Mouse (Mus musculus) thymus, postnatal 14 days (tissue): ENCODE data around the gene Mbd6.
"Not testable (repeated sequence)": the region's sequence is repeated elsewhere in the genome, so short reads cannot be mapped to it uniquely, and the experiment has no call there.

Experiments
- DNase-seq: peaks from one replicate; pipeline ENCODE4 v3.0.0; 2021

Mbd6 gene

DNA sequence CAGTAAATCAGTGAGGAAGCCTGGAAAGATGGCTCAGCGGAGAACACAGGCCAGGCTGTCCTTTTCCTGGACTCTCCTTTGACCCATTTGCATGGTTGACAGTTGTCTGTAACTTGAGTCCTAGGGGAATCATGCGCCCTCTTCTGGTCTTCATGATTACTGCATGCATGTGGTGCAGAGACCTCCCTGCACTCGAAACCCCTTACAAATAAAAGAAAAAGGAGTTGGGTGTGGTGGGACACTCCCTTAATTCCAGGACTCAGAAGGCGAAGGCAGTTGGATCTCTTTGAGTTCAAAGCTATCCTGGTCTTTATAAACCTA lies 23.5 kb upstream of the Mbd6 start:
- DNase-seq: peak; percentile 90

DNA sequence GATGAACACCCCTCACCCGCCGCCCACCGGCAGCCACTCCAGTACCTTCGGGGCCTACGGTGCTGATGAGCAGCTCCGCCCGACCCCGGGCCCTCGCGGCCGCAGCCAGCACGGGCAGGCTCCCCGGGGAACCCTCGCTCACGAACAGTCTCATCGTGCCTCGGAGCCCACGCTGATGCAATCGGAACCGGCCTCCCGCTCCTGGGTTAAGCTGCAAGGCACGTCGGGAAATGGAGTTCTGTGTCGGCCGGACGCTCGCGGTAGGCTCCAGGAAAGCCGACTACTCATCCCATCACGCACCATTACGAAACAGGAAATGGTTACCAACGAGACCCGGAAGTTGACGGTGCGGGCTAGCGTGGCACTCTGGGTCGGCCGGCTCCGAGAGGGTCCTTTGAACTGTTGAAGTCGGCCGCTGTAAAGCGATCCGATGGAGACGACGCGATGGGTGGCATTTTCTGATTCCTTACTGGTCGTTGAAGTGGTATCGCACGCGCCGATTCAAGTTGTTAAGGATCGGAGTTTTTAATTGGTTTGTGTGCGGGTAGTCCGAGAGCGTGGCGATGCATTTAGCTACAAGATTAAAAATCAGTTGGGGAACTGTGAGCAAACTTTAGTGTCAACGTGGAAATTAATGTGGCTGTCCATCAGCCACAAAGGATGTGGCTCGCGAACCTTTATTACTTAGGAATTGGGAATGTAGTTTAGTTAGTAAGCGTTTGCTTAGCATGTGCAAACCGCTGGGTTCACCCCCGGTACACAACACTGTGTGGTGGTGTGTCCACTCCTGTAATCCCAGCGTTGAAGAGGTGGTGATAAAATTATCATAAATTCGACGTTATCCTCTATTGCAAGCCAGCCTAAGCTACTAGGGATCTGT lies 22.9 kb upstream of the Mbd6 start, which contains the start of gene Mars:
Gene Mars, minus strand, starts transcription at position 311 of the 880 bp plus-strand sequence.
- DNase-seq: peak; percentile 93

DNA sequence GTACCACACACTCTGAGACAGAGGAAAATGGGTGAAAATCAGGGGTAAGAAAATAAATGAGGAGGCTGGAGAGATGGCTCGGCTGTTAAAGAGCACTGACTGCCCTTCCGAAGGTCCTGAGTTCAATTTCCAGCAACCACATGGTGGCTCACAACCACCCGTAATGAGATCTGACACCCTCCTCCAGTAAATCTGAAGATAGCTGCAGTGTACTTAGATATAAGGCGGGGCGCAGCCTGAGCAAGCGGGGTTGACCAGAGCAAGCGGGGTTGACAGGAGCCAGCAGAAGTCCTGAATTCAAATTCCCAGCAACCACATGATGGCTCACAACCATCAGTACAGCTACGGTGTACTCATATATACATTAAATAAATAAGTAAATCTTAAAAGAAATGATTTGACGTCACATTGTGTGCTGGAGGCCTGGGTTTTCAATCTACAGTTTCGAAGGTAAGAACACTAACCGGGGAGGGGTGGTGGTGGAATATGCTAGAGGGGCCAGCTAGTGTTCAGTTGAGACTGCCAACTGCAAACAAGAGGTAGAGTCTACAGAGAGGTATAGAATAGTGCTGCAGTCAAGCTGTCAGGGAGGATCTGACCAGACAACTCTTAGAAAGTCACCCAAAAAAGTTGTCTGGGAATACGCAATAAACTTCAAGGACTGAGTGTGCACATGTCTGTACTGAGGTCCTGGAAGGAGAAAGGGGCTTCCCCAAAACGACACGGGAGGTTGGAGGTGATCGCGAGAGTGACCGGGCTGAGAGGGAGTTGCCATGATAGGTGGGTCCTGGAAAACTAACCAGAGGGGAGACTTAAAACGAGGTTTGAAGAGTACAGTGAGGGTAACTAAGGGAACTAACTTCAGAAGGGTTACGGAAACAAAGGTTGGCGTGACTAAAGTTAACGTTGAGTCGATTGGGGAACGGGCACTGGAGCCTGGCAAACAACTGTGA lies 22.0 kb upstream of the Mbd6 start:
- no peak for DNase-seq

DNA sequence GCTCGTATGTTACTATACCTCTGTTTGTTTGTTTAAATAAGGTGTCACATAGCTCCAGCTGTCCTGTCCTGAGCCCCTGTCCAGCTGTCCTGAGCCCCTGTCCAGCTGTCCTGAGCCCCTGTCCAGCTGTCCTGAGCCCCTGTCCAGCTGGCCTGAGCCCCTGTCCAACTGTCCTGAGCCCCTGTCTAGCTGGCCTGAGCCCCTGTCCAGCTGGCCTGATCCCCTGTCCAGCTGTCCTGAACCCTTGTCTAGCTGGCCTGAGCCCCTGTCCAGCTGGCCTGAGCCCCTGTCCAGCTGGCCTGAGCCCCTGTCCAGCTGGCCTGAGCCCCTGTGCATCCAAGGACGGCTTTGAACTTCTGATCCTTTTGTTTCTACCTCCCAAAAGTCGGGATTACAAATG lies 20.3 kb upstream of the Mbd6 start:
- not testable (repeated sequence) for DNase-seq

DNA sequence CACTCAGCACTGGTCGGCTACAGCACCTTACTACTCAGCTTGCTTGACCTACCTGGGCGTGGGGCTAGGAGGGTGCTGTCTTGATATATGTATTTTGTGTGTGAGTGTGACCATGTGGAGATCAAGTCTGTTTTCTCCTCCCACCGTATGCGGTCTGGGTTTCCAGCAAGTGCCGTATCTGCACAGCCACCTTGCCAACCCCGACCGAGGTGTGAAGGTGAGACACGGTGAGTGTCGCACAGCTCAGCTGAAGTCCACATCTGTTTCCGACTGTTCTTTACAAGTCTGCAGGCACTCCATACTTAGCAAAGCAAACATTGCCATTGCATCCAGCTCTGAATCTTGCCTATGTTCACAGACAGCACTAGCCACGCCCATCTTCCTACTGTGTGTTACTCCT lies 14.3 kb upstream of the Mbd6 start:
- DNase-seq: no peak

DNA sequence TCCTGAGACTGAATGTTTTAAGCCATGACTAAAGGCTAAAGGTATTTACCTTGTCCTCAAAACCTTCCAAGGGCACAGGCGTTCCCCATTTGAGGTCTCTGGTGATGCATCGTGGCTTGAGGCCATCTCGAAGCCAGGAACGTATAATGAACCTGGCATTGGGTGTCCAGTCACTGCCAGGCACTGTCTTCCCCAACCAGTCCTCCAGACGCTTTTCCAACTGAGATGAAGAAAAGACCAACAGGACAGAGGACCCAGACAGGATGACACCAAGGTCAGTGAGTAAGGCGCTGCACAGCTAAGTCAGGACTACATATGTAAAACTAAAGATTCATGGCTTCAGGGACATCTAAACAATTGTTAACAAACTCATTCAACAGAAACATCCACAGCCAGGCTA lies 11.5 kb upstream of the Mbd6 start:
- DNase-seq: no peak

DNA sequence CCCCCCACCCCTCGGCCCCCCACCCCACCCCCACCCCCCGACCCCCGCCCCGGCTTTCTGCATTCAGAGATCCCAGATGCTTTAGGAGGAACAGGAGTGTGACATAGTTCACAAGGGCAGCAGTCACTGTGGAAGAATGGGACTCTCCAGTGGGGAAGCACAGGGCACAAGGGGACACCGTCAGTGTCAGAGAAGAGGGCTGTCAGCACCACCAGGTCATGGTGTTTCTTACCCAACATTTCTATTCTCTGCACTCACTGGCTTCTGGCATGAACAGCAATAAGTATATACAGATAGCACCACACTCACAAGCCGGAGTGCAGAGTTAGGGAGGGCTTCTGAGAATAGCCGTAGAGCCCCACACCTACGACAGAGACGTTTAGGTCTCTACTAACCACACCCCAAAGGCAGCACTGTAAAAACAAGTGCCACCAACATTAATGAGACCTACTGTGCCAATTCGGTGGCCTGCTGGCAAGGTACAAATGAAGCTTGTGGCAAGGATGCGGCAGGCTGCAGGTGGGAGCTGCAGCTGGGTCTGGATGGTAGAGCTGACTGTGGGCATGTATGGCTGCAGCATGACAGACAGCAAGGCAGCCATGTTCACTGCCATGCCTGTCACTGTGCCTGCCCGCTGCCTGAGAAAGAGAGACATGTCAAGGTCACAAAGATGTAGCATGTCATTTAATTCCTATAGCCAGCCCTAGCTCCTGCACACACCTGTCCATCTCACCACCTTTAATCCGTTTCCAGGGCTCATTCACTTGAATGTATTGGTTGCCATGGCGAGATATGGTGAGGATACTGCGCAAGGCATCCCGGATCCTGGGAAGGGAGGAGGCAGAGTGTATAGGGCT lies 8.4 kb upstream of the Mbd6 start:
- no peak for DNase-seq

DNA sequence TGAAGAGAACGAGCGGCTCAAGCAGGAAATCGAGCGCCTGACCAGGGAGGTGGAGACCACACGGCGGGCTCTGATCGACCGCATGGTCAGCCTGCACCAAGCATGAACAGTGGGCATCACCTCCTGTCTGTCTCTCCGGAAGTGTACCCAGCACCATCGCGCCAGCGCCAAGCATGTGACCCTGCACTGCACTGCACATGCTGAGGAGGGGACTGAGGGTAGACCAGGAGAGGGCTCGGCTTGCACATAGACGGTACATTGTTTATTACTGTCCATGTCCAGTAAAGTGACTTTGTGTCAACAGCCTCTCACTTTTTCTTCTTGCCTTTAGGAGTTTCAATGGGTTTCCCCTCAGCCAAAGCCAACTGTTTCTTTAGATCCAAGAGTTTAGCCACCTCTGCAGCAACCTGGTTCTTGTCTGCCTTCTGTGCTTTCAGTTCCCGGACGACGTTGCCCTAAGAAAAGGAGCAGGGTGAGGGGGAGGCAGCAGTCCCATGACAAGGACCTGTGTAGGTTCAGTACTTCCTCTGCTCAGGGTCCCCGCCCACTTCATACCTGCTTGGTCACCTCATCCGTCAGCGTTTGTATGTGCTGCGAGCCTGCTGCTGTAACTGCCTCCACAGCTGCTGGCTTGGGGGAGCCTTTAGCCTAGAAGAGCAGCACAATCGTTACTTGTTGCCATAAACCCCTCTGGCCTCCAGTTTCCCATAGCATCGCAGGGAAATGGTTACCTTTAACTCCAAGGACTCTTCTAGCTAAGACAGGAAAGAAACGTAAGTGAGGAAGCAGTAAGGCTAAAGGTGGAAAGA lies 7.4 kb upstream of the Mbd6 start:
- no peak for DNase-seq

DNA sequence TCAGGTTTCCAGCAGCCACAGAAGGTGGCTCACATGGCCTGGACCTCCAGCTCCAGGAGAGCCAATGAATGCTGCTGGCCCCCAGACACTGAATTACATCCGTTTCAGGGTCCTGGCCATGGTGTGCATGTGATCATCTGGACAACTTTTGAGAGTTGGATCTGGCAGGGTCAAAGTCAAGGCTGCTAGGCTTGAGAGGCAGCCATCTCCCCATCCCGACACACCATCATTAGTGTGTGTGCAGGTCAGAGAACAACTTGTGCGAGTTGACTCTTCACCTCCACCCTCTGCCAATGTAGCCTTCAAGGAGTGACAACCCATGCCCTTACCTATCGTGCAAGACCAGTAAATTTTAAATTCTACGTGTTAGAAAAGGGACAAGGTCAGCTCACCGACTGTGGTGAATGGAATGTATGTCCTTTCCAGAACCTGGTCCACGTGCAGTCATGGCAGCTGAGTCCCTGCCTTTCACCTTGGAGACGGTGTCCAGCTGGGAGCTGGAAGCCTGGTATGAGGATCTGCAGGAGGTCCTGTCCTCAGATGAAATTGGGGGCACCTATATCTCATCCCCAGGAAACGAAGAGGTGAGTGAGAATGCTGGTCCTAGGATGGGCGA lies 6.2 kb upstream of the Mbd6 start:
- DNase-seq: no peak

DNA sequence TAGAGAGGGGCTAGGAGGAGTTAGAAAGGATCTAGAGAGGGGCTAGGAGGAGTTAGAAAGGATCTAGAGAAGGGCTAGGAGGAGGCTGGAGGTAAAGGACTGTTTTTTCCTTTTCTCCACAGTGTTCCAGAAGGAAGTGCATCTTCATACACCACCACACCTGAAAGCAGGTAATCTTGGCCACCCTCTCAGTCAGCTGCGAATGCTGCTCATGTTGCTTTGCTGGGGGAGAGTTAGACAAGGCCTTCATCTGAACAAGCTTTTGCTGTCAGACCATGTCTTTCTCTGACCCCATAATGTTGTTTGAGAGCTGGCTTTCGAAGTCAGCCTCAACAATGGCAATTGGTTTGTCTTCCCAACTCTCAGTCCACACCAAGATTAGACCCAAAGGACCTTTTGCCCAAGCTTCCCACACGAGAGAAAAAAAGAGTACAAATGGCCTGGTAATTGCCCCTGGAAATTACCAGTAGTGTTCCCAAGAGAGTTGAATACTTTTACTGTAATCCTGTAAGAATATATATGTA lies 4.8 kb upstream of the Mbd6 start:
- no peak for DNase-seq

DNA sequence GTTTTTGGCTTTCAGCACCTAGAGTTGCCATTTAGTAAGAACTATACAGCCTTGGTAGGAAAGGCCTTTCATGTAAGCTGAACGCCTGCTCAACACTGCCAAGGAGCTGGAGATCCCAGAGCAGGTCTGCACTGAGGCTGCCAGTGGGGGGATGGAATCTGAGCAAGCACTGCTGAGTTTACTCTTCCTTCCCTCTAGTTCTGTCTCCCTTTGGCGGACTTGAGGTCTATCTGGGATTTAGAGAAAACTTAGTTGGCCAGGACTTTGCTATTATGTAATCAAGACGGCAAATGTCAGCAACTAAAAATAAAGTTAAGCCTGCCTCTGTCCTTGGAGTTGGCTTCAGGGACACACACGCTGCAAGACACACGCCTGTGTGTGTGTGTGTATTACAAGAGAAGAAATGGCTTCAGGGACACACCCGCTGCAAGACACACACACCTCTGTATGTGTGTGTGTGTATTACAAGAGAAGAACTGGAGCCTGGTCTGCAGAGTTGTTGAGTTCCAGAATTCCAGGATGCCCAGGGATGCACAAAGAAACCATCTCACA lies 4.2 kb upstream of the Mbd6 start:
- DNase-seq: no peak

DNA sequence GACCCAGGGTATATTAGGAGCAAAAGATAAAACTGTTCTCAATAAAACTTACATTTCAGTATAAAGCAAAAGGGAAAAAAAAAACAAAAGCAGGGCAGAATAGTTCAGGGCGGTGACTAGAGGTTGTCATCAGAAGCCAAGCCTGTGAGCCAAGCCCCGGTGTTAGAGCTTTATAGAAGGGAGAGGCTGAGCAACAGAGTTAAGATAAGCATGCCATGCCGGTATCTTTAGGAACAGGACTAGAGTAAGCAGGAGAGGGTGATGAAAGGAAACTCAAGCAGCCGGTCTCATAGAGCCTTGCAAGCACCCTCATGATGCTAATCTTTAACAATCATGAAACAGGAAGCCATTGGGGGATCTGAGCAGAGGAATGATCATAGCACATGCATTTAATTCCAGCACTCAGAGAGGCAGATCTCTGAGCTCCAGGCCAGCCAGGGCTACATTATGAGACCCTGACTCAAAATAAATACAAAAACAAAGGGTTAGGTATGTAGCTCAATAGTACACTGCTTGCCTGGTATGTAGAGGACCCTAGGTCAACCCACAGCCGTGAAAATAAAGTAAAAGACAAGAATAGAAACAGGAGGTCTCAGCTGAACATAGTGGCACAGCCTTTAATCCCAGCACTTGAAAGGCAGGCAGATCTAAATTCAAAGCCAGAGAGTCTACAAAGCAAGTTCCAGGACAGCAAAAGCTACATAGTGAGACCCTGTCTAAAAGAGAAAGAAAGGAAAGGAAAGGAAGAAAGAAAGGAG lies 3.2 kb upstream of the Mbd6 start:
- no peak for DNase-seq

DNA sequence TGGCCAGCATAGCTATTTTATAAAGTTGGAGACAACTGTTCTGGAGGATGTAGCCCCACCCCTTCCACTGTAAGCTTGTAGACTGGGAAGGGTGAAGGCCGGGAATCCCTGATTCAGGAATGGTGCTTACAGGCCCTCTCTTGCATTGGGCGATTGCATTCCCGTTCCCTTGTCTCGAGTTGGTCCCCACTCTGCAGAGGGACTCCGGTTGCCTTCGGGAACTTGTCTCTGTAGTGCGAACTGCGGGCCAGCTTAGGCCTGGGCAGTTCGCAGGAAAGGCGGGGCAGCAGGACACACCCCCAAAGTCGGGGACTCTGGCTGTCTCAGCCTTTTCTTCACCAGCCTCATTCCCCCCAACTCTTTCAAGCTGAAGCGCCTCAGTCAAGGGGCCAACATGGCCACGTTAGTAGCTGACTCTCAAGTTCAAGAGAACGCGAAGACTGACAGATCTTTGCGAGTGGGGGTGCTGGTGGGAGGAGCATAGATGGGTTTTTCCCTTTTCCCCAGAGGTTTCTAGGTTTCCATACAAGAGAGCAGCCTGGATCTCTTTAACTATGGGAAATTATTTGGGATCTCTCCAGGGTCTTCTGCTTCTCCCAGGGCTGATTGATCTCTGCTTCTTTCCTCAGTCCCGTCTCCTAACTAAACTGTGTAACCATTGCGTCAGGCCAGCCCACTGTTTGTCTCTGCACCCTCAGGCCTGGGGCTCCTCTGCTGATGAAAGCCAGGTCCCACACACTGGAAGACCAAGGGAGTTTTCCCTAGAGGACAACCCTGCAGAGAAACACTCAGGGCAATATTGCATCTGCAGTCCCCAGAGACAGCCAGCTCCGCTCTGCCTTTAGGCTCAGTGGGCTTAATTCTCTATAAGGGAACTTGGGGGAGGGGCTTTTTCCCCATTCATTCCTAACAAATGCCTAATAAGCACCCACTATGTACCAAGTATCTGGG lies 2.4 kb upstream of the Mbd6 start:
- peak; percentile 64 for DNase-seq

DNA sequence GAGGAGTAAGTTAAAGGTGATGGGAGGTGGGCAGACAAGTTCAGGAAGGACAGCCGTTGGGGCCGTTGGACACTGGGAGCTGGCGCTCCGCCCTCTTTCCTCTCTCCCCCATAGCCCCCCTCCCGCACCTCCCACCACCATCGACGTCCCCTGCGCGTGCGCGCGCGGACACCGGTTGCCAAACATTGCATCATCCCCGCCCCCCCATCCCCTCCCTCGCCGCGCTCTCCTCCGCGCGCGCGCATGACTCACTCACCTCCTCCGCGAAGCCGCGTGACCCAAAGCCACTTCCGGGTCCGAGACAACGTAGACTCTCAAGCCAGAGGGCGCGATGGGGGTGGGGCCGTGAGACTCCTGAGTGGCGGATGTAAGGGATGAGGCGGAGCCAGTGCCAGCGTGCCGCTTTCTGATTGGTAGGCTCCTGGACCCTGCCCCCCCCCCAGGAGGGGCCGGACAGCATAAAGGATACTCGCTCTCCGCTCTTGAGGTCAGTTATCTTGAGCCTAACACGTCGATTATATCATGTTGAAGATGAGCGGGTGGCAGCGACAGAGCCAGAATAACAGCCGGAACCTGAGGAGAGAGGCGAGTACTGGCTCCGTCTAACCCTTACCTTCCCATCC lies 1.6 kb upstream of the Mbd6 start:
- peak; percentile 100 for DNase-seq

DNA sequence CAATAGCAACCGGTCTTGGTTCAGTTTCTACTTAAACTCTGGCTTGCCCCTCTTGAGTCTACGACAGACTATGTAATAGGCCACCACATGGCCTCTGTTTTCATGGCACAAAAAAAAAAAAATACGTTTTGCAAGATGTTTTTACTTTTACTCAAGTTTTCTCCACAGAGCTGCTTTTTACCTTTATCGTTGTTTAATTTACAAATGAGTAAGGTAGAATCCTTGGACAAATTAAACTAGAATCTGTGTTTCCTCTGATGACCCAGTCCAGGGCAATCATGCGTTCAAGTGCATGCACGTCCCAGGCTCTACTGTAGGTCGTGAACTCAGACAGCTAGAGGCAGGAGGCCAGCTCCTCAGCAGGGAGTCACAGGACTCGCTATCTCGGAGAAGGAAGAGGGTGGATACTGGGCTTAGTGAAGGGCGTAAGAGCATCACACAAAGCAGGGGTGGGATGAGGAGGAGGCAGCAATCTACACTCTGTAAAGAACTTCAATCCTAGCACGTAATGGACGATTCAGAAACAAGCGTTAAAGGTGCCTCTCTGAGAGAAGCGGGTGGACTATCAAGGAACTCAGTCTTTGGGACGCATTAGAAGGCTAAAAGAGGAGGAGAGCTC lies 864 bp upstream of the Mbd6 start:
- peak; percentile 51 for DNase-seq

DNA sequence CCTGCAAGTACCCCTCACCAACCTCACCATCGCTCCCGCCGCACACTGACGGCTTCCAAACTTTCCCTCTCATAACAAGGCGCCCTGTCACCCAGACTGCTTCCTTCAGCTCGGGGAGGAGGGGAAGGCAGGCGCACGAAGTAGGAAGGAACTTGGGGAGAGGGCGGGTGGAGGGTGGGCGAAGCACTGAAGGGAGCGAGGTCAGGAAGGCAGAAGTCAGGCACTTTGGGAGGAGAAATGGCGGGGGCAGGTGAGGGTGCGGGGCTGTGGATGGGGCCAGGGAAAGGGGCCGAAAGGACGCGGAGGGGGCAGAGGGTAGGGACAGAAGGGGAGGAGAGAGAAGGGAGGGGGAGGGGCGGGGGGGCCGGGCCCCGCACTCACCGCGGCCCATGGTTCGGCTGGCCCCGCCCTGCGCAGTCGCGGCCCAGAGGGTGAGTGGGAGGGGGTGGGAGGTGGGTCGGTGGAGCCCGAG lies 454 bp downstream of the Mbd6 start:
- DNase-seq: peak; percentile 73

DNA sequence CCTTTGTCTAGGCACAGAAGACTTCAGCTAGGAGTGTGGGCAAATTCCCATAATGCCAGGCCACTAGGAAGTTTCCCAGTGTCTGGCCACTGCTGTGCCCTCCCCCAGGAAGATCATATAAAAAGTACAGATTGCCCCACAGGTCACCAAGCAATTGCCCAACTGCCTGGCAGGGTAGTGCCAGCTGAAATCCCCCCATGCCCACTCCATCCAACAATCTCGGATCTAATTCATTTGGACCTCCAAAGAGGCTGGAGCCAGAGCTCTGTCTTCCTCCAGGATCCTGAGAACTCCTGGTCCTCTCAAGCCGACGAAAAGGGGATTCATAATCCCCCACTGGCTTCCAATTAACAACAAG lies 903 bp downstream of the Mbd6 start:
- no peak for DNase-seq
